Mouse (Mus musculus) liver, adult 2 months (tissue): ENCODE results near the gene Plvap.

Source experiments
- CTCF ChIP-seq: fragments of 200-500 bp; IDR thresholded peaks from 2 replicates; pipeline ENCODE4 v1.5.1; 2011; ENCODE audit warnings: low read depth, low read length, control low read depth
- POLR2A ChIP-seq: fragments of 200-500 bp; IDR thresholded peaks from 2 replicates; pipeline ENCODE4 v1.6.1; 2011; ENCODE audit warnings: low read length, control low read depth; ENCODE audit not compliant: insufficient read depth; ENCODE audit errors: extremely low read depth

- TF ChIP-seq POLR2A (no peak), CTCF (no peak)
Observed at GRCm38 (mm10) chr8:71495811-71496210, 15.7 kb downstream of the Plvap start.
